Mouse (Mus musculus) olfactory bulb, adult 2 months (tissue): ENCODE results near the gene Nr1i3.

ENCODE experiments used
- CTCF ChIP-seq: fragments of 200-500 bp; IDR thresholded peaks from 2 replicates; pipeline ENCODE4 v1.5.1; 2012; ENCODE audit warnings: low read depth, mild to moderate bottlenecking, low read length, moderate library complexity; ENCODE audit not compliant: insufficient read depth
- POLR2A ChIP-seq: fragments of 200-500 bp; IDR thresholded peaks from 2 replicates; pipeline ENCODE4 v1.6.1; 2012; ENCODE audit warnings: mild to moderate bottlenecking, low read depth, low read length, moderate library complexity; ENCODE audit not compliant: insufficient read depth

GRCm38 (mm10) chr1:171213801-171214496 is at the start of gene Nr1i3:
- TF ChIP-seq POLR2A, result no peak
- TF ChIP-seq CTCF, result no peak
